Mouse (Mus musculus) neural tube, embryonic 14.5 days (tissue): ENCODE measurements around the gene Clint1. TPM values are rescaled to one million over a fixed set of nuclear protein-coding genes. Genes with fewer than 3 reads are reported as not detected.

Source experiments
- ATAC-seq: fragments of 200-750 bp; cut with Nextera tagmentation; 2 replicates; pipeline ENCODE4 v1.8.0; 2017; ENCODE audit warnings: low read depth, mild to moderate bottlenecking, moderate TSS enrichment, moderate library complexity
- H3K27ac ChIP-seq: fragments of 300-500 bp; sonication (generic); 2 replicates; pipeline ENCODE4 v1.5.1; 2014; ENCODE audit warnings: low read depth, mild to moderate bottlenecking, control low read depth, low read length, moderate library complexity, mixed read lengths
- H3K27me3 ChIP-seq: fragments of 300-500 bp; sonication (generic); 2 replicates; pipeline ENCODE4 v1.6.1; 2014; ENCODE audit warnings: low read length; ENCODE audit not compliant: control insufficient read depth, insufficient read depth
- H3K36me3 ChIP-seq: fragments of 300-500 bp; sonication (generic); 2 replicates; pipeline ENCODE4 v1.6.1; 2014; ENCODE audit warnings: low read length, mixed read lengths; ENCODE audit not compliant: control insufficient read depth, insufficient read depth
- H3K4me1 ChIP-seq: fragments of 300-500 bp; sonication (generic); 2 replicates; pipeline ENCODE4 v1.6.1; 2014; ENCODE audit warnings: low read length; ENCODE audit not compliant: control insufficient read depth, insufficient read depth
- H3K4me2 ChIP-seq: fragments of 300-500 bp; sonication (generic); 2 replicates; pipeline ENCODE4 v1.6.1; 2014; ENCODE audit warnings: mild to moderate bottlenecking, low read depth, low read length, control low read depth
- H3K4me3 ChIP-seq: fragments of 300-500 bp; sonication (generic); 2 replicates; pipeline ENCODE4 v1.5.1; 2014; ENCODE audit warnings: low read depth, low read length, control low read depth, mixed read lengths
- H3K9ac ChIP-seq: fragments of 300-500 bp; sonication (generic); replicated peaks from 2 replicates; pipeline ENCODE4 v1.6.1; 2014; ENCODE audit warnings: low read depth, mild to moderate bottlenecking, control low read depth, low read length, mixed read lengths
- H3K9me3 ChIP-seq: fragments of 300-500 bp; sonication (generic); 2 replicates; pipeline ENCODE4 v1.6.1; 2016; ENCODE audit warnings: low read length; ENCODE audit not compliant: control insufficient read depth
- WGBS: fragments of 180-500 bp; shearing (Covaris S2); extraction: QIAGEN DNeasy Blood & Tissue Kit; methylation state at CpG from one replicate; pipeline ENCODE4 v1.1.7; 2014; 5-methylcytosine and 5-hydroxymethylcytosine counted together
- polyA plus RNA-seq: library from polyadenylated mRNA; unstranded; fragments of >200 nt; fragmentation: Nextera tagmentation; extraction: Ambion mirVana; gene quantifications from 2 replicates; pipeline ENCODE4 v1.2.1, GENCODE M21; 2014

Clint1 gene
- polyA plus RNA-seq, 1 experiment from 2014 or later = 34.5 TPM

DNA sequence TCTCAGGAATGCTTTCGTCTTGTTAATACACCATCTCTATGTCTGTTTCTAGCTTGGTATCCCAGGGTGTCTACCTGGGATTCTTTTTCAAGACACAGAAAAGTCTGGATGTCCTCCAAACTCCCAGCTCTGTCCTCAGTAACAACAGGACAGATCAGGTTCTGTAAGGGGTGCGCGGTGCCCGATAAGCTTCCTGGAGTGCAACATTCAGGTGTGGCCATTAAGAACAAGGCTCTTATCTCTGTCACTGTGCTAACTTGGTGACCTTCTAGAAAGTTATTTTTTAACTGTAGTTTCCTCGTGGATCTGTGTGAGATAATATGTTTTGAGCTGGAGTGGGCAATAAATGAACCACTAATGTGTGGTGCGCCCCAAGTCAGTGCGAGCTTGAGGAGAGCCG, 41.0 kb upstream of the Clint1 start:
- ATAC-seq = no peak
- Histone ChIP-seq H3K4me1 (no peaks in the 10 kb centered on the region), H3K27me3 (no peaks in the 10 kb centered on the region), H3K27ac (no peak overlapping the region), H3K4me3 (no peak overlapping the region), H3K4me2 (no peak overlapping the region), H3K36me3 (no peaks in the 10 kb centered on the region), H3K9ac (no peak overlapping the region), H3K9me3 (no peaks in the 10 kb centered on the region)
- 93% methylated on average over 8 of the region's 8 CpGs for WGBS

DNA sequence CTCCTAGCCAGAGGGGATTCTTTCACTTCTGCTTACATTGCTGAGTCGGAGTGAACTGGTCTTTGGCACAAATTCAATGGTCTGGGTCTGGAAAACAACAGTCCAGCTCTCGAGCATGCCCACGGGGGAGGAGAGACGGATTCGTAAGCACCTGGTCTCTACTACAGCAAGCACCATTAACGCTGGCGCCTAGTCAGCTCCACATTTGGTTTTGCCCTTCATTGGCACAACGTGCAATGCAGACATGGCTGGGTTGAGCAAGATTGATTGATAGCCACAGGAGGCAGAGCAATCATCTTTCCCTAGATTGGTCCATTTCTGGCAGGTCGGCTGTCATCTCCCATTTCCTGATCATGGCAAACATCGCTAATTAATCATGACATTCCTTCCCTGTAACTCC, 36.2 kb upstream of the Clint1 start:
- H3K36me3 ChIP-seq = no peaks in the 10 kb centered on the region
- 64% methylated on average over 10 of the region's 10 CpGs for WGBS
- no peak for ATAC-seq

DNA sequence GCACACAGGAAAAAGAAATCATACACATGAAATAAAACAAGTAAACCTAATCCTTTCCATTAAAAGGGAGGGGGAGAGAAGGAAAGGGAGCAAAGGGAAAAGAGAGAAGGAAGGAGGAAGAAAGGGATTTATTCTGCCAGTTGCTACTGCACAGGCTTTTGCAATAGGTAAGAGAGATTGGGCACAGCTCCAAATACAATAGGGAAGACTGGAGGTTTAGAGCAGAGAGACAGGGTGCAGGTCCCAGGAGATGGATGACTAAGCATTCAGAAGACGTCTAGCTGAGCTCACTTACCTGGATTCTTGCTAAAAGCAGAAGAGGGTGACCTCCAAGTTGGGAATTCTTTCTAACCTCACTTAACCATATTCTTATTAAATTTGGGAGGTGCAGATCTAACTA, 35.1 kb upstream of the Clint1 start:
- H3K4me1 ChIP-seq = no peaks in the 10 kb centered on the region
- no peaks in the 10 kb centered on the region for H3K27me3 ChIP-seq
- no peaks in the 10 kb centered on the region for H3K36me3 ChIP-seq
- H3K9ac ChIP-seq = no peak overlapping the region
- H3K4me3 ChIP-seq = no peak overlapping the region
- ATAC-seq = no peak
- no peak overlapping the region for H3K27ac ChIP-seq
- no peaks in the 10 kb centered on the region for H3K9me3 ChIP-seq
- H3K4me2 ChIP-seq = no peak overlapping the region
- WGBS = 81% methylated on average over 1 of the region's 1 CpGs

More for the DNA sequence above, 36.2 kb upstream of the Clint1 start:
- H3K9ac ChIP-seq = no peak overlapping the region
- no peaks in the 10 kb centered on the region for H3K9me3 ChIP-seq
- no peaks in the 10 kb centered on the region for H3K4me1 ChIP-seq
- no peak overlapping the region for H3K4me3 ChIP-seq
- no peaks in the 10 kb centered on the region for H3K27me3 ChIP-seq
- H3K4me2 ChIP-seq = no peak overlapping the region
- no peak overlapping the region for H3K27ac ChIP-seq

DNA sequence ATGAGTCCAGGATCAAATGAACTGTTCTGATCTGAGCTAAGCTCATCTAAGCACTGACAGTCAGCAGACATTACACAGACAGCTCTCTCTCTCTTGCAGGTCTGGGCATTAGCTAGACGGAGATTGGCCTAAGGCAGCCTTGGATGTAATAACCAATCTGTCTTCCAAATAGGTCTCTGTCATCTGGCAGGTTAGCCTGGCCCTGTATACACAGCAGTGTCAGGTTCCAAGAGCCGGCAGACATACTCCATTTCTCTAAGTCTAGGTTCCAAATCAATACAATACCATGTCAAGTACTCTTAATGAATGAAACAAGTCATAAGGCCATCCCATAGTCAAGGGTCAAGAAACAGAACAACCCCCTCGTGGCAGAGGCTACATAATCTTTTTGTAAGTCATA, 33.9 kb upstream of the Clint1 start:
- H3K4me3 ChIP-seq = no peak overlapping the region
- no peak for ATAC-seq
- H3K9me3 ChIP-seq = no peaks in the 10 kb centered on the region
- no peak overlapping the region for H3K27ac ChIP-seq
- no peak overlapping the region for H3K9ac ChIP-seq
- no peaks in the 10 kb centered on the region for H3K4me1 ChIP-seq
- no peaks in the 10 kb centered on the region for H3K27me3 ChIP-seq
- WGBS = 67% methylated on average over 3 of the region's 3 CpGs
- H3K4me2 ChIP-seq = no peak overlapping the region
- H3K36me3 ChIP-seq = no peaks in the 10 kb centered on the region

DNA sequence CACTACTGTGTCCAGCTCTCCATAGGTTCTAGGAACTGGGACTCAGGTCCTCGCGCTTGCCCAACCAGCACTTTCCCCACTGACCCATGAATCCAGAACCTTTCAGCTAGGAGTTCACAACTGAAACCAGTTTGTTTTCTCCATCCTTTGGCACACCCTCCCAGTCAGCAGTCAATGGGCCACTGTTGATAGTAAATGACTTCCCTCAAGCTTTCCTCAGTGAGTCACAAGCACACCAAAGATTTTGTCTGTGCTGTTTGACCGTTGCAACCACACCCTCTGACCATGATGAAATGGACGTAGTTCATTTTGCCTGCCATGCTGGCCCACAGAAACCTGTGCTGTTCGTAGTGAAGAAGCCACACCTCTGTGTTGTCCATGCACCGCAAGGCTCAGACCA, 30.9 kb upstream of the Clint1 start:
- no peak for ATAC-seq
- no peak overlapping the region for H3K4me2 ChIP-seq
- H3K4me3 ChIP-seq = no peak overlapping the region
- 93% methylated on average over 6 of the region's 6 CpGs for WGBS
- no peaks in the 10 kb centered on the region for H3K36me3 ChIP-seq
- no peaks in the 10 kb centered on the region for H3K27me3 ChIP-seq
- no peak overlapping the region for H3K9ac ChIP-seq
- H3K27ac ChIP-seq = no peak overlapping the region
- no peaks in the 10 kb centered on the region for H3K4me1 ChIP-seq
- no peaks in the 10 kb centered on the region for H3K9me3 ChIP-seq

DNA sequence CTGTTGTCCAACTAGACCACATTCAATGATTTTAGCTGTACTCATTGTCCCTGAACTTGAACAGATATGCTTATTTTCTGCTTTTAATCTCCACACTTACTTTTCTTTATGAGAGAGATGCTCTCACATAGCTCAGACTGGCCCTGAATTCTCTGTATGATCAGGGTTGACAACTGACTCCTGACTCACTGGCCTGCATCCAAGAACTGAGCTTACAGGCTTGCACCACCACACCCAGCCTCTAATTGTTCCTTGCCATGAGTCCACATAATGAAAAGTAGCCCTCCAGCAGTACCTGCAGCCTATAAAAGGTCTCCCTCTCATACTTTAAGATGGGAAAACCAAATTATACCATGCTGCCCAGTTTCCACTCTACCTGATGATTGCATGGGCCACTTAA, 21.7 kb upstream of the Clint1 start:
- no peaks in the 10 kb centered on the region for H3K4me1 ChIP-seq
- no peak overlapping the region for H3K4me3 ChIP-seq
- H3K36me3 ChIP-seq = no peaks in the 10 kb centered on the region
- no peak overlapping the region for H3K4me2 ChIP-seq
- ATAC-seq = no peak
- H3K27ac ChIP-seq = no peak overlapping the region
- H3K9ac ChIP-seq = no peak overlapping the region
- no peaks in the 10 kb centered on the region for H3K9me3 ChIP-seq
- H3K27me3 ChIP-seq = no peaks in the 10 kb centered on the region

DNA sequence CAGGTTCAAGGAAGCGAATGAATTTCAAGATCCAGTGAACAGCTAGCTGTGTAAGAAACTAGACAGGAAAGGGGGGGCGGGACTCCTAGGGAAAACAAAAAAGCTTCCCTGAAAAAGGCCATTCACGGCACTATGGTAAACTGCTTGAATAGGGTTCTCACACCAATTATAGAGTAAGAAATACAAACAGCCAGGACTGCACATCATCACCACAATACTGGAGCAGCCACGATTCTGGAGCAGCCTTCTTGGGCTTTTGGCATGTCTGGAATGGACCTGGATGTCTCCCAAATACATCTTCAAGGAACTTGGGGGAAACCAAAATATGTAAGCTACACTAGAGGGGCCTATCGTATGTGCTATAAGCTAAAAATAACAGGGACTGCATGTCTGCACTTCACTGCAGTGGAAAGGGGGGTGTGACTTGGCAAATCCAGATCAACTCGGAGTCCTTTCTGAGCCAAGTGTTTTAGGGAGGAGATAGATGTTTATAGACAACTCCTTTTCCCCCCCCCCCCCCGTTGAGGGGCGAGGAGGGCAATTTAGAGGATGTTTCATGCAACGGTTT, 21.0 kb upstream of the Clint1 start:
- H3K4me3 ChIP-seq = no peak overlapping the region
- no peak overlapping the region for H3K9ac ChIP-seq
- no peaks in the 10 kb centered on the region for H3K9me3 ChIP-seq
- H3K27ac ChIP-seq = no peak overlapping the region
- H3K27me3 ChIP-seq = no peaks in the 10 kb centered on the region
- no peak for ATAC-seq
- no peaks in the 10 kb centered on the region for H3K36me3 ChIP-seq
- H3K4me1 ChIP-seq = no peaks in the 10 kb centered on the region
- H3K4me2 ChIP-seq = no peak overlapping the region
- 59% methylated on average over 9 of the region's 9 CpGs for WGBS

DNA sequence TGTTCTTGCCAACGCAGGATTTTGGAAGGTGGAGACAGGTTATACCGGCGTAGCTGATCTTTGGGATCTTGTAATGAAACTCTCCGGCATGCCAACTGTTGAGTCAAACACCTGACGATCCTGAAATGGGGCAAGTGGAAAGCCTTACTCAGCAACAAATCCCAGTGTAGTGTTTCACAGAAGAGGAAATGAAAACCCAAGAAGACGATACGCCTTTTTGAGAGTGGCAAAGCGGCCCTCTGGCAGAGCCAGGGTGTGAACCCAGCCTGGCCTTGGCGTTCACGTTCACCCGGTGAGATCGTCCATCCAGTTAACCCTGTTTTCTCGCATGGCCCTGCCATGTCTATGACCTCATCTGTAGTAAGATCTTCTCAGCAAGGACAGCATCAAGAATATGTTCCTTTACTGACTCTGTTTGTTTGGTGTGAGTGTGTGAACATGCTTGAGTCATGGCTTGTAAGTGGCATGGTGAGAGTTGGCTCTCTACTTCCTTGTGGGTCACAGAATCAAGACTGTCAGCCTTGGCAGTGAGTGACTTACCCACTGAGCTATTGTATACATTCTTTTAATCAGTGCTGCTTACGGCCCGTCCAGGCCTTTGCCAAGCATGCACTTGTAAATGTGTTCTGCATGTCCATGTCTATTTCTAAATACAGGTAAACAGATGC, 20.2 kb upstream of the Clint1 start:
- Histone ChIP-seq H3K4me1 (no peaks in the 10 kb centered on the region), H3K27ac (no peak overlapping the region), H3K9ac (no peak overlapping the region), H3K4me2 (no peak overlapping the region), H3K36me3 (no peaks in the 10 kb centered on the region), H3K27me3 (no peaks in the 10 kb centered on the region), H3K9me3 (no peaks in the 10 kb centered on the region), H3K4me3 (no peak overlapping the region)
- no peak for ATAC-seq
- WGBS = 95% methylated on average over 15 of the region's 15 CpGs

DNA sequence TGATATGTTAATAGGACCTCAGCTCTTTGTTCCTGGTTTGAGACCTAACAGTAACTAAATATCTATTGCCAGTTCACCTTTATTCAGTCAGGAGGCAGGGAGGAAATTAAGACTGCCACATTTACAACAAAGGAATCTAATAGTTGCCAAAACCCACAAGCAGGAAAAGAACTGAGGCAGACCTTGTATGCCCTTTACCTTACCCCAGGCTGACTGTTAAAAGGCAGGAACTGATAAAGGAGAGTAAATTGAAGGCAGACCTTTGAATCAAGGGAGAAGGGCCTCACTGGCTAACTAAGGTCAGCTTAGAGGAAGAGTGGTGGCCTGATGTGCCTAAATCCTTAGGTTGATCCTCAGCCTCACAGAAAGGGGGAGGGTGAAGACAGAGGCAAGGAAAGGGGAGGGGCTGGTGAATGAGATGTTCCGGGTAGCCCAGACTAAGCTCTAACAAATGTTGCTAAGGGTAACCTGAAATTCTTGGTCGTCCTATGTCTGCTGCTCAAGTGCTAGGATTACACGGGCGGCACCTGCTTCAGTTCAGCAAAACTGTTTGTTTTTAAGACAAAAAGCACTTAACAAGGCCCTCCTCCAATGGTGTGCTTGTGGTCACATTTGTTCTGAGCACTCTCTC, 16.1 kb upstream of the Clint1 start:
- H3K4me3 ChIP-seq = no peak overlapping the region
- ATAC-seq = no peak
- no peaks in the 10 kb centered on the region for H3K9me3 ChIP-seq
- H3K4me2 ChIP-seq = no peak overlapping the region
- H3K9ac ChIP-seq = no peak overlapping the region
- H3K27me3 ChIP-seq = no peaks in the 10 kb centered on the region
- no peaks in the 10 kb centered on the region for H3K36me3 ChIP-seq
- 15% methylated on average over 4 of the region's 4 CpGs for WGBS
- no peaks in the 10 kb centered on the region for H3K4me1 ChIP-seq
- H3K27ac ChIP-seq = no peak overlapping the region
